10 mouse cellular contexts compared by ENCODE assay signal in genomic region chr14:32772791-32773190, GRCm38 (mm10). TPM values are rescaled to one million over a fixed set of nuclear protein-coding genes. Genes with fewer than 3 reads are reported as not detected.
DNase-seq lines count a peak whose midpoint lies in the region; ATAC-seq and TF ChIP-seq lines count a peak whose summit lies in the region.
"Had no signal": no experiment of that assay in that cellular context is flagged by ENCODE, and none has a peak within 500 bp of the region (broad histone marks: within the 10 kb centered on the region; RNA-seq: fewer than 3 reads in every experiment).

No protein-coding gene starts in this region.

- no peak overlapping the region for H3K4me3 ChIP-seq in hindbrain, postnatal 0 days (ENCODE audit: low read length)
- no peak overlapping the region for H3K4me3 ChIP-seq in hindbrain, embryonic 10.5 days
- H3K4me3 ChIP-seq: heart, embryonic 13.5 days; liver, embryonic 13.5 days had no signal

- WGBS in hindbrain, postnatal 0 days = 59% methylated on average over 3 of the region's 3 CpGs
- 60% methylated on average over 3 of the region's 3 CpGs for WGBS in hindbrain, embryonic 10.5 days

- no peaks in the 10 kb centered on the region for H3K9me3 ChIP-seq in hindbrain, postnatal 0 days (ENCODE audit: low read length)
- H3K9me3 ChIP-seq in hindbrain, embryonic 10.5 days = no peaks in the 10 kb centered on the region
- H3K9me3 ChIP-seq: heart, embryonic 13.5 days; liver, embryonic 13.5 days had no signal

- DNase-seq in hindbrain, postnatal 0 days (ENCODE audit: low spot score) = peak; percentile 11
- DNase-seq in hindbrain, embryonic 10.5 days (ENCODE audit: low spot score) = no peak
- DNase-seq in urinary bladder, postnatal 25 days (ENCODE audit: low spot score) = peak; percentile 34
- no peak for DNase-seq in urinary bladder, adult 18-20 months (ENCODE audit: low spot score in 2 of 2)
- DNase-seq in heart, postnatal 4 days = peak; percentile 59
- DNase-seq in right cerebral cortex, postnatal 4 days = peak; percentile 11
- DNase-seq in cerebellum, adult 11-12 months = no peak
- DNase-seq: liver, embryonic 13.5 days had no signal

- TF ChIP-seq CTCF in hindbrain, postnatal 0 days (IDR thresholded peaks at IDR 0.05; ENCODE audit: low read depth) = peak; percentile 30

- H3K27me3 ChIP-seq in hindbrain, postnatal 0 days (ENCODE audit: insufficient read depth, low read length) = no peaks in the 10 kb centered on the region
- H3K27me3 ChIP-seq in hindbrain, embryonic 10.5 days (ENCODE audit: insufficient read depth, poor library complexity, severe bottlenecking) = no peaks in the 10 kb centered on the region
- H3K27me3 ChIP-seq: liver, embryonic 13.5 days had no signal

- no peak for ATAC-seq in hindbrain, postnatal 0 days
- no peak for ATAC-seq in cerebellum, adult (ENCODE audit: insufficient number of reproducible peaks, low FRiP score, low TSS enrichment)

- H3K4me2 ChIP-seq in hindbrain, postnatal 0 days (ENCODE audit: low read depth, low read length) = no peak overlapping the region
- H3K4me2 ChIP-seq: heart, embryonic 13.5 days; liver, embryonic 13.5 days had no signal

- no peak overlapping the region for H3K27ac ChIP-seq in hindbrain, postnatal 0 days
- no peak overlapping the region for H3K27ac ChIP-seq in hindbrain, embryonic 10.5 days
- H3K27ac ChIP-seq: heart, embryonic 13.5 days; liver, embryonic 13.5 days had no signal

- H3K4me1 ChIP-seq in hindbrain, postnatal 0 days (ENCODE audit: insufficient read depth, low read length) = no peaks in the 10 kb centered on the region
- no peaks in the 10 kb centered on the region for H3K4me1 ChIP-seq in hindbrain, embryonic 10.5 days (replicated peaks)
- H3K4me1 ChIP-seq: heart, embryonic 13.5 days; liver, embryonic 13.5 days had no signal

- H3K9ac ChIP-seq in hindbrain, postnatal 0 days (replicated peaks; ENCODE audit: low read length) = no peak overlapping the region
- H3K9ac ChIP-seq: heart, embryonic 13.5 days; liver, embryonic 13.5 days had no signal

- H3K36me3 ChIP-seq in hindbrain, postnatal 0 days (ENCODE audit: insufficient read depth, low read length) = no peaks in the 10 kb centered on the region
- no peaks in the 10 kb centered on the region for H3K36me3 ChIP-seq in hindbrain, embryonic 10.5 days
- H3K36me3 ChIP-seq: heart, embryonic 13.5 days; liver, embryonic 13.5 days had no signal

RNA-seq across cellular contexts. Expression of gene Tmem273, which starts 13.0 kb away (rescaled TPM):
- 1.2 TPM in 1 of 2 replicates, not detected in the other for total RNA-seq in hindbrain, postnatal 0 days (2014; rRNA removed)
- 0.16 and 0.23 TPM in 2 replicates for polyA plus RNA-seq in hindbrain, postnatal 0 days (2015; fragmentation: Nextera tagmentation; extraction: Ambion mirVana)
- polyA plus RNA-seq in hindbrain, embryonic 10.5 days (2016; fragmentation: Nextera tagmentation; extraction: Ambion mirVana) = 0.43 and 0.62 TPM in 2 replicates
- total RNA-seq in heart, postnatal 4 days (2021) = under 1 TPM in 1 of 2 experiments, not detected in 1; 0.57 TPM

Comparison
In these comparisons a context has a peak if more than half of its experiments do, and no peak if none do; other contexts are left out.
1. DNase-seq: peak in hindbrain, postnatal 0 days (single experiment), urinary bladder, postnatal 25 days (single experiment), heart, postnatal 4 days (single experiment) and right cerebral cortex, postnatal 4 days (single experiment); none in hindbrain, embryonic 10.5 days (single experiment), urinary bladder, adult 18-20 months (0 of 2) and cerebellum, adult 11-12 months (single experiment).